Mouse (Mus musculus) kidney, embryonic 16.5 days (tissue): Measurements from ENCODE around the gene Fau. TPM values are rescaled to one million over a fixed set of nuclear protein-coding genes. Genes with fewer than 3 reads are reported as not detected.

Experiments used
- ATAC-seq: fragments of 200-750 bp; cut with Nextera tagmentation; 2 replicates; pipeline ENCODE4 v1.8.0; 2017; ENCODE audit warnings: moderate TSS enrichment; ENCODE audit not compliant: low FRiP score, low TSS enrichment
- H3K27ac ChIP-seq: fragments of 300-500 bp; sonication (generic); 2 replicates; pipeline ENCODE4 v1.5.1; 2014; ENCODE audit warnings: low read length
- H3K27me3 ChIP-seq: fragments of 300-500 bp; sonication (generic); 2 replicates; pipeline ENCODE4 v1.6.1; 2014; ENCODE audit warnings: low read length, control low read depth, mixed read lengths; ENCODE audit not compliant: insufficient read depth
- H3K36me3 ChIP-seq: fragments of 300-500 bp; sonication (generic); 2 replicates; pipeline ENCODE4 v1.6.1; 2014; ENCODE audit warnings: low read length, control low read depth, mixed read lengths; ENCODE audit not compliant: insufficient read depth
- H3K4me1 ChIP-seq: fragments of 300-500 bp; sonication (generic); 2 replicates; pipeline ENCODE4 v1.6.1; 2014; ENCODE audit warnings: low read length, control low read depth, mixed read lengths; ENCODE audit not compliant: insufficient read depth
- H3K4me2 ChIP-seq: fragments of 300-500 bp; sonication (generic); replicated peaks from 2 replicates; pipeline ENCODE4 v1.6.1; 2014; ENCODE audit warnings: low read depth, low read length
- H3K4me3 ChIP-seq: fragments of 300-500 bp; sonication (generic); 2 replicates; pipeline ENCODE4 v1.5.1; 2014; ENCODE audit warnings: mild to moderate bottlenecking, low read length
- H3K9ac ChIP-seq: fragments of 300-500 bp; sonication (generic); replicated peaks from 2 replicates; pipeline ENCODE4 v1.6.1; 2014; ENCODE audit warnings: low read length
- H3K9me3 ChIP-seq: fragments of 300-500 bp; sonication (generic); 2 replicates; pipeline ENCODE4 v1.6.1; 2016; ENCODE audit warnings: low read length, control low read depth
- WGBS: fragments of 180-500 bp; shearing (Covaris S2); extraction: QIAGEN DNeasy Blood & Tissue Kit; methylation state at CpG from one replicate; pipeline ENCODE4 v1.1.7; 2014; 5-methylcytosine and 5-hydroxymethylcytosine counted together
- polyA plus RNA-seq: library from polyadenylated mRNA; unstranded; fragments of >200 nt; fragmentation: Nextera tagmentation; extraction: Ambion mirVana; gene quantifications from 2 replicates; pipeline ENCODE4 v1.2.1, GENCODE M21; 2015

Gene Fau
- polyA plus RNA-seq, 1 experiment from 2014 or later = 690 TPM

- Histone ChIP-seq H3K9ac (peak overlapping the region; percentile 86), H3K4me1 (peaks cover 27% of the 10 kb centered on the region)
- 13% methylated on average over 20 of the region's 20 CpGs for WGBS
Measured at GRCm38 (mm10) chr19:6045366-6046293, 12.0 kb upstream of the Fau start.

GRCm38 (mm10) chr19:6046294-6047153, 11.1 kb upstream of the Fau start, which contains the start of gene Syvn1:
TSS of gene Syvn1 (plus strand) at chr19:6046576.
- no peaks in the 10 kb centered on the region for H3K9me3 ChIP-seq
- peak within 1 kb of the TSS; percentile 77 for H3K4me3 ChIP-seq
- H3K36me3 ChIP-seq = peaks cover 36% of the 10 kb centered on the region
- H3K27me3 ChIP-seq = no peaks in the 10 kb centered on the region
- H3K4me1 ChIP-seq = peaks cover 25% of the 10 kb centered on the region
- ATAC-seq = peak; percentile 90
- peak within 1 kb of the TSS; percentile 86 for H3K9ac ChIP-seq
- H3K27ac ChIP-seq = peak within 1 kb of the TSS; percentile 98
- peak within 1 kb of the TSS; percentile 71 for H3K4me2 ChIP-seq
- 0% methylated on average over 65 of the region's 65 CpGs for WGBS

More at GRCm38 (mm10) chr19:6045366-6046293, 12.0 kb upstream of the Fau start:
- Histone ChIP-seq H3K27ac (peak overlapping the region; percentile 98), H3K4me2 (peak overlapping the region; percentile 71), H3K27me3 (no peaks in the 10 kb centered on the region), H3K9me3 (no peaks in the 10 kb centered on the region), H3K4me3 (peak overlapping the region; percentile 77), H3K36me3 (peaks cover 27% of the 10 kb centered on the region)
- ATAC-seq = peak; percentile 32

GRCm38 (mm10) chr19:6047154-6047898, 10.3 kb upstream of the Fau start:
- Histone ChIP-seq H3K9ac (peak overlapping the region; percentile 86), H3K27ac (peak overlapping the region; percentile 98), H3K36me3 (peaks cover 44% of the 10 kb centered on the region), H3K4me1 (peaks cover 17% of the 10 kb centered on the region), H3K4me2 (peak overlapping the region; percentile 71), H3K9me3 (no peaks in the 10 kb centered on the region), H3K27me3 (no peaks in the 10 kb centered on the region), H3K4me3 (peak overlapping the region; percentile 77)
- WGBS = under 1% methylated on average over 43 of the region's 44 CpGs
- peak; percentile 10 for ATAC-seq

- no peak overlapping the region for H3K27ac ChIP-seq
- H3K4me2 ChIP-seq = peak overlapping the region; percentile 71
- no peaks in the 10 kb centered on the region for H3K27me3 ChIP-seq
- ATAC-seq = no peak
- H3K4me3 ChIP-seq = peak overlapping the region; percentile 77
- peak overlapping the region; percentile 86 for H3K9ac ChIP-seq
- H3K36me3 ChIP-seq = peaks cover 49% of the 10 kb centered on the region
- H3K4me1 ChIP-seq = peaks cover 16% of the 10 kb centered on the region
- 86% methylated on average over 8 of the region's 8 CpGs for WGBS
- H3K9me3 ChIP-seq = no peaks in the 10 kb centered on the region
Measured at GRCm38 (mm10) chr19:6047899-6048166, 9.8 kb upstream of the Fau start.

- Histone ChIP-seq H3K4me1 (peaks cover 16% of the 10 kb centered on the region), H3K27ac (no peak overlapping the region), H3K9me3 (no peaks in the 10 kb centered on the region), H3K4me2 (no peak overlapping the region), H3K9ac (0 out of 2 replicates have a peak overlapping the region, but pooled peaks have one; percentile 22), H3K4me3 (no peak overlapping the region), H3K36me3 (peaks cover 59% of the 10 kb centered on the region), H3K27me3 (no peaks in the 10 kb centered on the region)
- ATAC-seq = no peak
- WGBS = 84% methylated on average over 11 of the region's 11 CpGs
Measured at GRCm38 (mm10) chr19:6048681-6049410, 8.8 kb upstream of the Fau start.

- 89% methylated on average over 7 of the region's 7 CpGs for WGBS
- H3K27ac ChIP-seq = no peak overlapping the region
- H3K4me2 ChIP-seq = no peak overlapping the region
- H3K27me3 ChIP-seq = no peaks in the 10 kb centered on the region
- no peak overlapping the region for H3K4me3 ChIP-seq
- no peak for ATAC-seq
- peaks cover 76% of the 10 kb centered on the region for H3K36me3 ChIP-seq
- no peak overlapping the region for H3K9ac ChIP-seq
- H3K9me3 ChIP-seq = no peaks in the 10 kb centered on the region
- peaks cover 20% of the 10 kb centered on the region for H3K4me1 ChIP-seq
Measured at GRCm38 (mm10) chr19:6052516-6052915, 5.1 kb upstream of the Fau start.

GRCm38 (mm10) chr19:6054296-6054695, 3.3 kb upstream of the Fau start:
- no peak overlapping the region for H3K27ac ChIP-seq
- no peaks in the 10 kb centered on the region for H3K9me3 ChIP-seq
- H3K4me3 ChIP-seq = no peak overlapping the region
- no peak for ATAC-seq
- H3K4me2 ChIP-seq = no peak overlapping the region
- no peaks in the 10 kb centered on the region for H3K27me3 ChIP-seq
- H3K9ac ChIP-seq = no peak overlapping the region
- 74% methylated on average over 5 of the region's 5 CpGs for WGBS
- H3K36me3 ChIP-seq = peaks cover 67% of the 10 kb centered on the region
- H3K4me1 ChIP-seq = peaks cover 20% of the 10 kb centered on the region

GRCm38 (mm10) chr19:6056696-6057095, 948 bp upstream of the Fau start:
- Histone ChIP-seq H3K27ac (no peak overlapping the region), H3K9me3 (no peaks in the 10 kb centered on the region), H3K36me3 (peaks cover 48% of the 10 kb centered on the region), H3K27me3 (no peaks in the 10 kb centered on the region), H3K4me3 (peak overlapping the region; percentile 97), H3K4me1 (peaks cover 25% of the 10 kb centered on the region), H3K9ac (peak overlapping the region; percentile 91), H3K4me2 (peak overlapping the region; percentile 88)
- no peak for ATAC-seq
- WGBS = 46% methylated on average over 4 of the region's 4 CpGs

- peak overlapping the region; percentile 97 for H3K4me3 ChIP-seq
- H3K36me3 ChIP-seq = peaks cover 30% of the 10 kb centered on the region
- H3K4me2 ChIP-seq = peak overlapping the region; percentile 85
- ATAC-seq = no peak
- H3K27me3 ChIP-seq = no peaks in the 10 kb centered on the region
- 34% methylated on average over 5 of the region's 5 CpGs for WGBS
- H3K9ac ChIP-seq = peak overlapping the region; percentile 88
- H3K27ac ChIP-seq = 0 out of 2 replicates have a peak overlapping the region, but pooled peaks have one; percentile 64
- peaks cover 40% of the 10 kb centered on the region for H3K4me1 ChIP-seq
- H3K9me3 ChIP-seq = no peaks in the 10 kb centered on the region
Measured at GRCm38 (mm10) chr19:6058513-6058912, 869 bp downstream of the Fau start.
